Mouse (Mus musculus) bone marrow macrophage, adult 2 months (primary cell): ENCODE data around the gene Sox5.

ENCODE experiments used
- CTCF ChIP-seq: IDR thresholded peaks from 2 replicates; pipeline ENCODE4 v1.5.1; 2012; ENCODE audit warnings: low read depth, mild to moderate bottlenecking, low read length, moderate library complexity
- POLR2A ChIP-seq: IDR thresholded peaks from 2 replicates; pipeline ENCODE4 v1.6.1; 2012; ENCODE audit warnings: mild to moderate bottlenecking, low read depth, low read length, borderline replicate concordance

- no peak for TF ChIP-seq CTCF
- no peak for TF ChIP-seq POLR2A
Measured at GRCm38 (mm10) chr6:144740343-144740742, 41.4 kb downstream of the Sox5 start.
